Mouse (Mus musculus) neural tube, embryonic 15.5 days (tissue): ENCODE measurements at regions not wholly inside any gene's neighbourhood (a gene's known extent, or its start where the extent isn't known, plus 50 kb on each side); places are given as distances from the start of the nearest gene placed in this dataset.

Experiments used
- ATAC-seq: fragments of 200-750 bp; cut with Nextera tagmentation; 2 replicates; pipeline ENCODE4 v1.8.0; 2017; ENCODE audit warnings: mild to moderate bottlenecking, moderate TSS enrichment, moderate library complexity; ENCODE audit not compliant: low FRiP score
- H3K27ac ChIP-seq: fragments of 300-500 bp; sonication (generic); replicated peaks from 2 replicates; pipeline ENCODE4 v1.5.1; 2015; ENCODE audit warnings: mild to moderate bottlenecking, inconsistent platforms
- H3K27me3 ChIP-seq: fragments of 300-500 bp; sonication (generic); replicated peaks from 2 replicates; pipeline ENCODE4 v1.6.1; 2015; ENCODE audit warnings: inconsistent platforms
- H3K36me3 ChIP-seq: fragments of 300-500 bp; sonication (generic); 2 replicates; pipeline ENCODE4 v1.6.1; 2015; ENCODE audit warnings: inconsistent platforms
- H3K4me1 ChIP-seq: fragments of 300-500 bp; sonication (generic); 2 replicates; pipeline ENCODE4 v1.6.1; 2015; ENCODE audit warnings: inconsistent platforms
- H3K4me2 ChIP-seq: fragments of 300-500 bp; sonication (generic); 2 replicates; pipeline ENCODE4 v1.6.1; 2015; ENCODE audit warnings: inconsistent platforms, mild to moderate bottlenecking, moderate library complexity
- H3K4me3 ChIP-seq: fragments of 300-500 bp; sonication (generic); replicated peaks from 2 replicates; pipeline ENCODE4 v1.5.1; 2015; ENCODE audit warnings: mild to moderate bottlenecking, inconsistent platforms
- H3K9ac ChIP-seq: fragments of 300-500 bp; sonication (generic); replicated peaks from 2 replicates; pipeline ENCODE4 v1.6.1; 2015; ENCODE audit warnings: mild to moderate bottlenecking, inconsistent platforms
- H3K9me3 ChIP-seq: fragments of 300-500 bp; sonication (generic); replicated peaks from 2 replicates; pipeline ENCODE4 v1.6.1; 2016; ENCODE audit warnings: inconsistent platforms
- WGBS: fragments of 180-500 bp; shearing (Covaris S2); methylation state at CpG from one replicate; pipeline ENCODE4 v1.1.7; 2015; ENCODE audit warnings: mixed read lengths; 5-methylcytosine and 5-hydroxymethylcytosine counted together

DNA sequence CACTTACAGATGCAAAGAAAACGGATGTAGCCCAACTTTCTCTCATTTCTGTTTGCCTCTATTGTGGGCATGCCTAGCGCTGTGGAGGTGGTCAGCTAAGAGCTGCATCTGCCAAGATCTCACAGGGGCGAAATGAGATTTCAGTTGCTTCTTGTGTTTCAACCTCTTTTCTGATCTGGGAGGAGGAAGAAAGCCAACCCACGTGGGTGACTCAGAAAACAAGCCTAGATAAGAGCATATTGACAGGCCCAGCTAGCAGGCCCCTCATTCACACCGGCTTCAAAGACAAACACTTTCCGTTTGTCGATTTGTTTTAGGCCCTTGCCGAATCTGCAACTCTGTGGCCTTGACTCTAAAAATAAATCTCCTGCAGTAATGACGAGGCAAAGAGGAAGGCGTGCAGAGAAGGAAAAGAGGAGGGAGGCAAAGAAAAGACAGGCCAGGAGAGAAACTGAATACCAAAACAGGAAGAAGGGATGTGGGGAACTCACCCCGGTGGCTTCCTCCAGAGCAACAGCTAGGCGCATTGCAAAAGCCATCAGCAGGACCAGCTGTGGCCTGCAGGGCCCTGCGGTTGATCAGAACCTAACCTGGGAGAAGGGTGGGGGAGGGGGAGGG, 407.1 kb downstream of the Bcor start:
- Histone ChIP-seq H3K4me2 (no peak overlapping the region), H3K36me3 (no peaks in the 10 kb centered on the region), H3K27me3 (peaks cover 4% of the 10 kb centered on the region; the same call in 1 of the 2 replicates), H3K27ac (no peak overlapping the region), H3K9ac (no peak overlapping the region), H3K4me1 (no peaks in the 10 kb centered on the region), H3K4me3 (no peak overlapping the region), H3K9me3 (no peaks in the 10 kb centered on the region)
- ATAC-seq: no peak
- WGBS: 38% methylated on average over 13 of the region's 13 CpGs

- H3K4me3 ChIP-seq: no peak overlapping the region
- WGBS: 82% methylated on average over 2 of the region's 2 CpGs
- ATAC-seq: no peak
- no peaks in the 10 kb centered on the region for H3K9me3 ChIP-seq
- H3K9ac ChIP-seq: no peak overlapping the region
- H3K36me3 ChIP-seq: no peaks in the 10 kb centered on the region
- no peak overlapping the region for H3K4me2 ChIP-seq
- no peak overlapping the region for H3K27ac ChIP-seq
- no peaks in the 10 kb centered on the region for H3K4me1 ChIP-seq
- H3K27me3 ChIP-seq: peaks cover 4% of the 10 kb centered on the region; the same call in 1 of the 2 replicates
Measured at GRCm38 (mm10) chrX:11755046-11755445, 405.1 kb downstream of the Bcor start.

- no peak overlapping the region for H3K27ac ChIP-seq
- H3K9ac ChIP-seq: no peak overlapping the region
- H3K4me3 ChIP-seq: no peak overlapping the region
- H3K36me3 ChIP-seq: no peaks in the 10 kb centered on the region
- WGBS: 75% methylated on average over 17 of the region's 17 CpGs
- H3K27me3 ChIP-seq: no peaks in the 10 kb centered on the region
- H3K4me1 ChIP-seq: no peaks in the 10 kb centered on the region
- H3K9me3 ChIP-seq: no peaks in the 10 kb centered on the region
- H3K4me2 ChIP-seq: no peak overlapping the region
- ATAC-seq: no peak
Measured at GRCm38 (mm10) chrX:11763351-11764082, 396.6 kb downstream of the Bcor start.

- WGBS: 74% methylated on average over 6 of the region's 6 CpGs
- H3K36me3 ChIP-seq: no peaks in the 10 kb centered on the region
- H3K9ac ChIP-seq: no peak overlapping the region
- H3K4me2 ChIP-seq: no peak overlapping the region
- H3K4me3 ChIP-seq: no peak overlapping the region
- no peaks in the 10 kb centered on the region for H3K27me3 ChIP-seq
- no peak overlapping the region for H3K27ac ChIP-seq
- ATAC-seq: no peak
- no peaks in the 10 kb centered on the region for H3K4me1 ChIP-seq
- no peaks in the 10 kb centered on the region for H3K9me3 ChIP-seq
Measured at GRCm38 (mm10) chrX:11776236-11776899, 383.8 kb downstream of the Bcor start.

- H3K27ac ChIP-seq: no peak overlapping the region
- H3K36me3 ChIP-seq: no peaks in the 10 kb centered on the region
- peaks cover 6% of the 10 kb centered on the region; the same call in 1 of the 2 replicates for H3K27me3 ChIP-seq
- H3K9me3 ChIP-seq: no peaks in the 10 kb centered on the region
- no peak overlapping the region for H3K4me2 ChIP-seq
- WGBS: 77% methylated on average over 6 of the region's 6 CpGs
- H3K4me3 ChIP-seq: no peak overlapping the region
- H3K9ac ChIP-seq: no peak overlapping the region
- H3K4me1 ChIP-seq: peaks cover 3% of the 10 kb centered on the region; the same call in 1 of the 2 replicates
- no peak for ATAC-seq
Measured at GRCm38 (mm10) chrX:11795010-11795409, 365.1 kb downstream of the Bcor start.

GRCm38 (mm10) chrX:11797870-11798269, 362.3 kb downstream of the Bcor start:
- Histone ChIP-seq H3K9me3 (no peaks in the 10 kb centered on the region), H3K4me1 (peaks cover 8% of the 10 kb centered on the region; the same call in 1 of the 2 replicates), H3K9ac (no peak overlapping the region), H3K27me3 (peaks cover 6% of the 10 kb centered on the region; the same call in 1 of the 2 replicates), H3K36me3 (no peaks in the 10 kb centered on the region), H3K4me2 (0 out of 2 replicates have a peak overlapping the region, but pooled peaks have one; percentile 23), H3K27ac (no peak overlapping the region), H3K4me3 (no peak overlapping the region)
- 0 out of 2 replicates have a peak, but pooled peaks have one; percentile 64 for ATAC-seq
- WGBS: 15% methylated on average over 10 of the region's 11 CpGs

- Histone ChIP-seq H3K36me3 (no peaks in the 10 kb centered on the region), H3K9ac (no peak overlapping the region), H3K4me3 (no peak overlapping the region), H3K4me1 (peaks cover 10% of the 10 kb centered on the region), H3K9me3 (no peaks in the 10 kb centered on the region), H3K4me2 (no peak overlapping the region), H3K27ac (no peak overlapping the region), H3K27me3 (peaks cover 9% of the 10 kb centered on the region; the same call in 1 of the 2 replicates)
- ATAC-seq: no peak
- WGBS: 12% methylated on average over 3 of the region's 3 CpGs
Measured at GRCm38 (mm10) chrX:11798326-11798725, 361.8 kb downstream of the Bcor start.

GRCm38 (mm10) chrX:11800400-11800941, 359.7 kb downstream of the Bcor start:
- Histone ChIP-seq H3K4me1 (peaks cover 15% of the 10 kb centered on the region), H3K27ac (no peak overlapping the region), H3K9ac (no peak overlapping the region), H3K27me3 (peaks cover 13% of the 10 kb centered on the region; the same call in 1 of the 2 replicates), H3K4me2 (no peak overlapping the region), H3K4me3 (no peak overlapping the region), H3K9me3 (no peaks in the 10 kb centered on the region), H3K36me3 (no peaks in the 10 kb centered on the region)
- 44% methylated on average over 16 of the region's 16 CpGs for WGBS
- ATAC-seq: no peak

DNA sequence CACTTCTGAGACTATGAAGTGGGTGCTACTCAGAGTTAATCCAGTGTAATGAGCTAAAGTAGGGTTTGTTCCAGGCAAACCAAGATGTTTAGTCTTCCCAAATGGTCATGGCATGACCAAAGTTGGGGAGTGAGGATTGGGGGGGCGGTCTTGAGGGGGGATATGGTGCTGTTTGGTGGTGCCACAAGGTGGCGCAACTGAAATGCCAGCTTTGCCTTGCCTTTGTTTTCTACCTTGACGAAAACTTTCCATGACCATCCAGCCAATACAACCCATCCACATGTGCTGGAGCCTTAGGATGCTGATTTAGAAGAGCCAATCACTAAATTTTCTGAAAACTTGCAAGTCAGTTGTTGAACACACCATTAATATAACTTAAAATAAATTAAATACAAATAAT, 358.9 kb downstream of the Bcor start:
- WGBS: 66% methylated on average over 3 of the region's 3 CpGs
- H3K36me3 ChIP-seq: no peaks in the 10 kb centered on the region
- no peak overlapping the region for H3K27ac ChIP-seq
- H3K4me2 ChIP-seq: no peak overlapping the region
- H3K27me3 ChIP-seq: peaks cover 18% of the 10 kb centered on the region; the same call in 1 of the 2 replicates
- H3K9me3 ChIP-seq: no peaks in the 10 kb centered on the region
- H3K9ac ChIP-seq: no peak overlapping the region
- H3K4me3 ChIP-seq: no peak overlapping the region
- H3K4me1 ChIP-seq: peaks cover 15% of the 10 kb centered on the region
- no peak for ATAC-seq

GRCm38 (mm10) chrX:11801621-11802020, 358.5 kb downstream of the Bcor start:
- Histone ChIP-seq H3K9ac (no peak overlapping the region), H3K4me2 (no peak overlapping the region), H3K27me3 (peaks cover 18% of the 10 kb centered on the region; the same call in 1 of the 2 replicates), H3K9me3 (no peaks in the 10 kb centered on the region), H3K36me3 (no peaks in the 10 kb centered on the region), H3K4me3 (no peak overlapping the region), H3K27ac (no peak overlapping the region), H3K4me1 (peaks cover 17% of the 10 kb centered on the region)
- WGBS: 41% methylated on average over 12 of the region's 12 CpGs
- ATAC-seq: no peak

DNA sequence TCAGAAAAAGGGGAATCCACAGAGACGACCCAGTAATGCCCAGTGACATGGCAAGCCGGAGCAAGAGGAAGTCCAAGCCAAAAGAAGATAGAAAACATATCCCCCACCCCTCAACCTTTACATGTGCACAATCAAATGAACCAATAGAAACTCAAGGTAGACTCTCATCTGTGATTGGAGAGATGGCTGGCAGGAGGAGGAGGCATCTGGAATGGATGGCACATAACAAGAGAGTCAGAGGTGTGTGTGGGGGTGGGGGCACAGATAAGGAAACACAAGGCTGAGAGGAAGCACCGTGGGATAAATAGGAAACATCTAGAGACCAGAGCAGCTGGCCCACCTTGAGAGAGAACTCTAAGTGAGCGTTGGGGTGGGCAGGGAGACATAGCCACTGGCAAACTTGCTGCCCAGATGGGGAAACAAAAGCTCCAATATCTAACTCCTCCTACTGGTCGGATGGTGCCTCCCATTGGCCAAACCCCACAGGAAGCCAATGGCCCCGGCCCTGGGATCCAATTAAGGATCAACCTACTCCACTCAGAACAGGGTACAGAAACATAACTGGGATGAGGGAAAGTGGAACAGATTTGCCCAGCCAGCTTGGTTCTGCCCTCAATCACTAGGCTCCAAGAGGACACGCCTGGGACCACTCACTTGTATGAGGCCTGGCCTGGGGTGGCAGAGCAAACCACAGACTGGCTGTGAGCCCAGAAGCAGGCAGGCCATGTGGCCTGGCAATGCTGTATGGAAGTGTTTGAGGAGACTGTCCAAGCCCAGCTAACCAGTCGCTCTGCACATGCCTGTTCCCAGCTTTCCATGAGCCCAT, 357.9 kb downstream of the Bcor start:
- Histone ChIP-seq H3K4me2 (no peak overlapping the region), H3K9me3 (no peaks in the 10 kb centered on the region), H3K36me3 (no peaks in the 10 kb centered on the region), H3K4me3 (no peak overlapping the region), H3K27me3 (peaks cover 18% of the 10 kb centered on the region; the same call in 1 of the 2 replicates), H3K4me1 (peaks cover 21% of the 10 kb centered on the region), H3K27ac (no peak overlapping the region), H3K9ac (no peak overlapping the region)
- WGBS: 48% methylated on average over 8 of the region's 8 CpGs
- no peak for ATAC-seq
